Mouse (Mus musculus): Measurements from ENCODE around the gene Oaf. TPM values are rescaled to one million over a fixed set of nuclear protein-coding genes. Genes with fewer than 3 reads are reported as not detected.

Gene Oaf
- total and polyA plus RNA-seq, 3 experiments: 57.6 to 137 TPM; not detected in 1

- TF ChIP-seq UBTF (IDR thresholded peaks at IDR 0.05; ENCODE audit: borderline replicate concordance, insufficient read depth, low read depth, low read length) (no peak), MAFK (IDR thresholded peaks at IDR 0.05; ENCODE audit: borderline replicate concordance, low read depth, low read length) (no peak)
Measured at GRCm38 (mm10) chr9:43246738-43247180, 7.0 kb upstream of the Oaf start (continued).

GRCm38 (mm10) chr9:43245801-43246570, 6.3 kb upstream of the Oaf start:
- no peaks in the 10 kb centered on the region for H3K27me3 ChIP-seq (ENCODE audit: control insufficient read depth in 1 of 2, insufficient read depth in 2 of 2, low read length in 2 of 2)
- TF ChIP-seq RCOR1 (IDR thresholded peaks at IDR 0.05; ENCODE audit: low read depth, low read length) (peak; percentile 95), POLR2A (IDR thresholded peaks at IDR 0.05; ENCODE audit: control insufficient read depth in 1 of 2, insufficient read depth in 1 of 2, low read depth in 1 of 2, low read length in 2 of 2, poor library complexity in 1 of 2) (no peak), E2F4 (IDR thresholded peaks at IDR 0.05; ENCODE audit: borderline replicate concordance, low read depth, low read length) (no peak), SMC3 (IDR thresholded peaks at IDR 0.05; ENCODE audit: low read depth, low read length) (no peak), HCFC1 (IDR thresholded peaks at IDR 0.05; ENCODE audit: low read depth, low read length) (no peak; the same call in 1 of the 2 replicates), UBTF (IDR thresholded peaks at IDR 0.05; ENCODE audit: borderline replicate concordance, insufficient read depth, low read depth, low read length) (no peak), TCF12 (IDR thresholded peaks at IDR 0.05; ENCODE audit: low read depth, low read length) (peak; percentile 62), ELF1 (IDR thresholded peaks at IDR 0.05; ENCODE audit: low read depth, low read length) (peak; percentile 24; the same call in 1 of the 2 replicates), SIN3A (IDR thresholded peaks at IDR 0.05; ENCODE audit: low read length) (peak; percentile 56), TAL1 (IDR thresholded peaks at IDR 0.05; ENCODE audit: low read length) (peak; percentile 36), CTCF (IDR thresholded peaks at IDR 0.05 in 2 of 3, conservative IDR thresholded peaks at IDR 0.05 in 1 of 3; ENCODE audit: control insufficient read depth in 1 of 3, insufficient read depth in 1 of 3, low read depth in 2 of 3, low read length in 3 of 3, poor library complexity in 1 of 3, severe bottlenecking in 1 of 3) (no peak), EP300 (IDR thresholded peaks at IDR 0.05; ENCODE audit: low read depth in 1 of 2, low read length in 2 of 2) (peak; percentile 85 to 93), USF1 (IDR thresholded peaks at IDR 0.05; ENCODE audit: low read depth, low read length) (no peak), CHD1 (IDR thresholded peaks at IDR 0.05; ENCODE audit: low read depth, low read length) (no peak), CHD2 (IDR thresholded peaks at IDR 0.05; ENCODE audit: low read length) (no peak), POLR2AphosphoS2 (IDR thresholded peaks at IDR 0.05; ENCODE audit: low read length) (no peak), MYC (IDR thresholded peaks at IDR 0.05; ENCODE audit: low read depth, low read length) (peak; percentile 19; the same call in 1 of the 2 replicates), ZKSCAN1 (IDR thresholded peaks at IDR 0.05; ENCODE audit: low read depth, low read length) (no peak), GATA1 (IDR thresholded peaks at IDR 0.05; ENCODE audit: low read depth, low read length) (peak; percentile 95), ETS1 (IDR thresholded peaks at IDR 0.05; ENCODE audit: low read depth, low read length) (peak; percentile 88), MEF2A (IDR thresholded peaks at IDR 0.05; ENCODE audit: extremely low read depth, insufficient replicate concordance, low read depth, low read length, poor library complexity, severe bottlenecking) (no peak), USF2 (IDR thresholded peaks at IDR 0.05; ENCODE audit: borderline replicate concordance in 1 of 2, insufficient read depth in 1 of 2, low read depth in 1 of 2, low read length in 2 of 2) (no peak), BHLHE40 (IDR thresholded peaks at IDR 0.05; ENCODE audit: borderline replicate concordance, low read depth, low read length) (no peak; the same call in 1 of the 2 replicates), KAT2A (conservative IDR thresholded peaks at IDR 0.05; ENCODE audit: low read depth, low read length) (no peak), TBP (IDR thresholded peaks at IDR 0.05; ENCODE audit: low read depth, low read length) (no peak), JUND (IDR thresholded peaks at IDR 0.05; ENCODE audit: low read depth, low read length) (no peak), ZMIZ1 (IDR thresholded peaks at IDR 0.05; ENCODE audit: low read depth, low read length) (no peak)
- peaks cover 19 to 49% of the 10 kb centered on the region in 2 experiments for H3K4me1 ChIP-seq (ENCODE audit: control insufficient read depth in 1 of 2, insufficient read depth in 2 of 2, low read length in 2 of 2)
- peak overlapping the region; percentile 56 for H3K27ac ChIP-seq (ENCODE audit: control insufficient read depth, low read depth, low read length)
- H3K79me2 ChIP-seq (ENCODE audit: control insufficient read depth, insufficient read depth, low read length, poor library complexity): no peaks in the 10 kb centered on the region
- peak; percentile 65 for DNase-seq (ENCODE audit: low read depth, low spot score)
- no peaks in the 10 kb centered on the region for H3K9me3 ChIP-seq (replicated peaks; ENCODE audit: insufficient read depth, low read length)
- no peak overlapping the region for H3K9ac ChIP-seq (ENCODE audit: control insufficient read depth, low read depth, low read length, poor library complexity, severe bottlenecking)
- H3K4me3 ChIP-seq (ENCODE audit: control insufficient read depth in 1 of 2, insufficient read depth in 1 of 2, low read depth in 2 of 2, low read length in 2 of 2): no peak overlapping the region
- peaks cover 0 to 48% of the 10 kb centered on the region in 2 experiments; a peak in 2 of 4 replicates for H3K36me3 ChIP-seq (ENCODE audit: control insufficient read depth in 1 of 2, insufficient read depth in 2 of 2, low read length in 2 of 2)

All from MEL (cell line).